In the genomic region with DNA sequence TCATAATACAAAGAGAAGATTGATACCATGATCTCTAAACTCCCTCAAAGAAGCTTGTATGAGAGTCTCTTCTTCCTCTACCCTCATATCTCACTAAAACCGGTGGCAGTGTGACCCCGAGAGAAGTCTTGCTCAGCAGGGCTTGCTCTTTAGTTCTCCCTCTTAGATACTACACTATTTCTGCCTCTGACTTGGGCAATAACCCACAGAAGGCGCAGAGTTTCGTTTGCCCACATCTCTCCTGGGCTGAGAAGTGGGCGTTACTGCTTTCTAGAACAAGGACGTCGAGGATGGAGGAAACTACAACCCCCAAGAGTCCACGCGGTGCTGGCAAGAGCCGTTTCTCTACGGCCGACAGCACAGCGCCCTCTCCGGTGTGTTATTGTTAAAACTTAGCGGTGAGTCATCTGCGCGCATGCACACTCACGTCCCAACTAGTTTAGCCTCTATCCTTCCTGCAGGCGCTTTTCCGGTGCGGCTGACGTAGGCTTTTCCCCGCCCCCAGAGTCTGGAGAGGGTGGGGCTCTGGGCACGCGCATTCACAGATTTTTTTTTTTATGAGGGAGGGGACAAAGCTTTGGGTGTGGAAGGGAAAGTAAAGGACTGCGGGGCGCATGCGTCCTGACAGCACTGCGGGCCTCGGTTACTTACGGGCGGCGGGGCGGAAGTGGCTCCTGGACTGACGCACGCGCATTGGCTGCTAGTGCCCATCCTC, we compare ENCODE assay signal across 8 mouse cellular contexts. TPM values are rescaled to one million over a fixed set of nuclear protein-coding genes. Genes with fewer than 3 reads are reported as not detected.
DNase-seq lines count a peak whose midpoint lies in the region; ATAC-seq and TF ChIP-seq lines count a peak whose summit lies in the region.

No protein-coding gene starts in this region.

- peak overlapping the region; percentile 78; the same call in 1 of the 2 replicates for H3K9ac ChIP-seq in lung, postnatal 0 days (replicated peaks; ENCODE audit: low read depth)

- peak; percentile 98 for DNase-seq in MN1 (ENCODE audit: low spot score)
- DNase-seq in cerebellum, adult 9-10 months = peak; percentile 100
- DNase-seq in hindbrain, embryonic 10.5 days (ENCODE audit: low spot score) = peak; percentile 99
- peak; percentile 99 for DNase-seq in layer of hippocampus, adult 9-11 months
- peak; percentile 100 for DNase-seq in lung, postnatal 0 days (ENCODE audit: low spot score)
- DNase-seq in ovary, postnatal 14 days (ENCODE audit: low spot score) = peak; percentile 94
- DNase-seq in thymus, postnatal 25 days = peak; percentile 98

- peaks cover 28% of the 10 kb centered on the region for H3K4me1 ChIP-seq in hindbrain, embryonic 10.5 days (replicated peaks)
- H3K4me1 ChIP-seq in lung, postnatal 0 days (ENCODE audit: insufficient read depth, low read depth, low read length) = no peaks in the 10 kb centered on the region

- TF ChIP-seq CTCF in lung, postnatal 0 days (IDR thresholded peaks at IDR 0.05) = peak; percentile 97

- H3K4me3 ChIP-seq in hindbrain, embryonic 10.5 days = peak overlapping the region; percentile 90
- H3K4me3 ChIP-seq in lung, postnatal 0 days (ENCODE audit: low read depth, low read length) = peak overlapping the region; percentile 97

- no peak; the same call in 1 of the 2 replicates for TF ChIP-seq EP300 in lung, postnatal 0 days (IDR thresholded peaks at IDR 0.05)

- H3K4me2 ChIP-seq in lung, postnatal 0 days (replicated peaks; ENCODE audit: low read depth, low read length) = peak overlapping the region; percentile 57

- no peaks in the 10 kb centered on the region for H3K9me3 ChIP-seq in hindbrain, embryonic 10.5 days
- H3K9me3 ChIP-seq in lung, postnatal 0 days (ENCODE audit: low read length) = no peaks in the 10 kb centered on the region

- WGBS in hindbrain, embryonic 10.5 days = under 1% methylated on average over 37 of the region's 37 CpGs
- WGBS in lung, postnatal 0 days = under 1% methylated on average over 37 of the region's 37 CpGs

- peak; percentile 90 for ATAC-seq in frontal cortex, adult (ENCODE audit: low TSS enrichment)
- peak; percentile 96 for ATAC-seq in lung, postnatal 0 days

- H3K27me3 ChIP-seq in hindbrain, embryonic 10.5 days (ENCODE audit: insufficient read depth, poor library complexity, severe bottlenecking) = no peaks in the 10 kb centered on the region
- H3K27me3 ChIP-seq in lung, postnatal 0 days (replicated peaks; ENCODE audit: insufficient read depth, low read length) = no peaks in the 10 kb centered on the region

- peak overlapping the region; percentile 89 for H3K27ac ChIP-seq in hindbrain, embryonic 10.5 days
- H3K27ac ChIP-seq in lung, postnatal 0 days (ENCODE audit: low read length) = peak overlapping the region; percentile 85; the same call in 1 of the 2 replicates

- H3K36me3 ChIP-seq in hindbrain, embryonic 10.5 days = peaks cover 16% of the 10 kb centered on the region
- H3K36me3 ChIP-seq in lung, postnatal 0 days (ENCODE audit: insufficient read depth, low read length) = no peaks in the 10 kb centered on the region

RNA-seq across cellular contexts. Expression of gene Wdfy2, which starts 0.4 kb away (rescaled TPM):
- polyA plus RNA-seq in hindbrain, embryonic 10.5 days (2016; fragmentation: Nextera tagmentation; extraction: Ambion mirVana) = 12.9 and 14.2 TPM in 2 replicates
- polyA plus RNA-seq in lung, postnatal 0 days (2015; fragmentation: Nextera tagmentation; extraction: Ambion mirVana) = 3.4 and 3.5 TPM in 2 replicates

Comparison
In these comparisons a context has a peak if more than half of its experiments do, and no peak if none do; other contexts are left out.
1. Peak in every context shown above with its lines: DNase-seq, ATAC-seq, H3K4me3 ChIP-seq and H3K27ac ChIP-seq.